Mouse (Mus musculus) liver, adult 2 months (tissue): Measurements from ENCODE around the gene Alg5. TPM values are rescaled to one million over a fixed set of nuclear protein-coding genes. Genes with fewer than 3 reads are reported as not detected.
A peak's percentile ranks its signal among the peaks of the same experiment; 100 is the strongest.

Source experiments
- DNase-seq: peaks from one replicate; pipeline ENCODE4 v3.0.0-alpha.2; 2011; ENCODE audit warnings: low read depth, low spot score; ENCODE audit errors: extremely low read depth
- H3K27ac ChIP-seq: fragments of 200-500 bp; replicated peaks from 2 replicates; pipeline ENCODE4 v1.5.1; 2012; ENCODE audit warnings: low read depth, mild to moderate bottlenecking, control low read depth, inconsistent platforms, low read length; ENCODE audit not compliant: insufficient read depth
- H3K27me3 ChIP-seq: fragments of 200-500 bp; 2 replicates; pipeline ENCODE4 v1.6.1; 2012; ENCODE audit warnings: mild to moderate bottlenecking, moderate library complexity, low read length, inconsistent platforms; ENCODE audit not compliant: control insufficient read depth, insufficient read depth
- H3K36me3 ChIP-seq: fragments of 200-500 bp; 2 replicates; pipeline ENCODE4 v1.6.1; 2012; ENCODE audit warnings: low read length, inconsistent platforms; ENCODE audit not compliant: control insufficient read depth, insufficient read depth
- H3K4me1 ChIP-seq: fragments of 200-500 bp; 2 replicates; pipeline ENCODE4 v1.6.1; 2011; ENCODE audit warnings: low read length; ENCODE audit not compliant: control insufficient read depth, insufficient read depth
- H3K4me3 ChIP-seq: fragments of 200-500 bp; 2 replicates; pipeline ENCODE4 v1.5.1; 2011; ENCODE audit warnings: low read depth, mild to moderate bottlenecking, control low read depth, low read length, moderate library complexity; ENCODE audit not compliant: insufficient read depth
- H3K79me2 ChIP-seq: fragments of 200-500 bp; 2 replicates; pipeline ENCODE4 v1.6.1; 2012; ENCODE audit warnings: inconsistent platforms, mild to moderate bottlenecking, low read length, moderate library complexity; ENCODE audit not compliant: control insufficient read depth, insufficient read depth
- H3K9ac ChIP-seq: fragments of 200-500 bp; 2 replicates; pipeline ENCODE4 v1.6.1; 2012; ENCODE audit warnings: low read depth, mild to moderate bottlenecking, control low read depth, inconsistent platforms, low read length
- CTCF ChIP-seq: fragments of 200-500 bp; IDR thresholded peaks from 2 replicates; pipeline ENCODE4 v1.5.1; 2011; ENCODE audit warnings: low read depth, low read length, control low read depth
- POLR2A ChIP-seq: fragments of 200-500 bp; IDR thresholded peaks from 2 replicates; pipeline ENCODE4 v1.6.1; 2011; ENCODE audit warnings: low read length, control low read depth; ENCODE audit not compliant: insufficient read depth; ENCODE audit errors: extremely low read depth
- WGBS: fragments of 180-500 bp; shearing (Covaris S2); methylation state at CpG from one replicate; pipeline ENCODE4 v1.1.7; 2018; 5-methylcytosine and 5-hydroxymethylcytosine counted together
- polyA plus RNA-seq: library from polyadenylated mRNA; depleted of rRNA; stranded (reverse); fragments of >200 nt; gene quantifications from 2 replicates; pipeline ENCODE4 v1.2.3, GENCODE M21; 2012; rRNA removed
- total RNA-seq: library from RNA; depleted of rRNA; stranded (reverse); fragments of >200 nt; gene quantifications from 2 replicates; pipeline ENCODE4 v1.2.3, GENCODE M21; 2014; rRNA removed

The Alg5 gene
- total RNA-seq (28.3 and 33.4 TPM in 2 replicates), polyA plus RNA-seq (14.8 and 17.5 TPM in 2 replicates)

DNA sequence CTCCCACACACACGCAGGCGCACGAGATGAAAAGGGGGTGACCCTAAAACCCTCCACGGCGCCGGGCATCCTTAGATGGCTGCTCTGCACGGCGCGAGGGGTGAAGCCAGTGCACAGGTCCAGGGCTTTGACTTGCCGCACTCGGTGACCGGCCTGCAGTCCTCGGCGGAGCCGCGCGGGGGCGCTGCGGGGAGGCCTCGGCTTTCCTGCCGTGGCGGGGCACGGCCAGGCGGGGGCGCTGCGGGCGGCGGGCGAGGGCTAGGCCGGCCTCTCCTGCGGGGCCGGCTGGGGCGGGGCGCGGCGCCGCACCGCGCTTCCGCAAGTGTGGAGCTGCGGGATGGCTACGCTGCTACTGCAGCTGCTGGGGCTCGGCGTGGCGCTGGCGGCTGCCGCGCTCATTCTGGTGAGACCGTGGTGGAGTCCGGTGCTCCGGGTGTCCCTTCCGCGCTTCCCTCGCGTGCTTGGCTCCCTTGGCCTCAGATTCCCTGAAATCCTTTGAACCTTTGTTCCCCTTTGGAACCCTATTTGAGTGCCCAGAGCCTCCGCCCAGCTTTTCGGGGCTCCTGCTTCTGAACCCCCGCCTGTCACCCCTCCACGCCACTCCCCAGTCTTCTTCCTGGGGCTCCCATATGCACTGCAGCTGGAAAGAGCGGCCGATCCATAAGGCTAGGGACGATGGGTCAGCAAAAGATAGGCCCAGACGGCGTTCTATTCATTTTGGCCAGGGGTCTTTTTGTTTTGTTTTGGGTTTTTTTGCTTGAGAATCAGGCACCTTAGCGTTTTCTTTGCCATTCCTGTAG lies at the start of gene Alg5, which contains the start of gene Exosc8:
Gene Alg5, plus strand, starts transcription at position 293 of the 800 bp plus-strand sequence.
Gene Exosc8, minus strand, starts transcription at position 147 of the 800 bp plus-strand sequence.
- TF ChIP-seq CTCF: peak; percentile 94
- TF ChIP-seq POLR2A: 0 out of 2 replicates have a peak, but pooled peaks have one; percentile 46
- Histone ChIP-seq H3K27me3 (no peaks in the 10 kb centered on the region), H3K36me3 (peaks cover 3% of the 10 kb centered on the region; the same call in 1 of the 2 replicates), H3K4me3 (peak within 1 kb of the TSS; percentile 85), H3K4me1 (peaks cover 7% of the 10 kb centered on the region; the same call in 1 of the 2 replicates), H3K27ac (peak within 1 kb of the TSS; percentile 92), H3K79me2 (no peaks in the 10 kb centered on the region), H3K9ac (peak within 1 kb of the TSS; percentile 89)
- WGBS: under 1% methylated on average over 63 of the region's 65 CpGs
- DNase-seq: peak; percentile 51

DNA sequence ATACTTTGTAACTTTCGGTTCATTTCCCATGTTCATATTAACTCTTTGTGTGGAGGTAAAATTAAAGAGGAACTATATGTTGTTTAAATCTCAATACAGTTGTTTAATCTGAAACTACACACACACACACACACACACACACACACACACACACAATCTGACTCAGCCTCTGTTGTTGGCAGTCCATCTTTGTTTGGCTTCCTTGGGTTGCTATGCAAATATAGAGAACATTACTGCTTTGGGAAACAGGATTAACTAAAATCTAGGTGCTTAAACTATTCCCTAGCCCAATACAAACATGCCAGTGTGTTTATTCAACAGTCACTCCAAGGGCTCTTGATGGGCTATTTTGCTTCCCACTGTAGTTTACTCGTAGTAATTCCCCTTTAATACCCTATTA lies 48.1 kb upstream of the Alg5 start:
- Histone ChIP-seq H3K79me2 (no peaks in the 10 kb centered on the region), H3K9ac (no peak overlapping the region), H3K4me3 (no peak overlapping the region), H3K36me3 (no peaks in the 10 kb centered on the region), H3K27ac (no peak overlapping the region), H3K27me3 (no peaks in the 10 kb centered on the region), H3K4me1 (no peaks in the 10 kb centered on the region; the same call in 1 of the 2 replicates)
- no peak for DNase-seq
- TF ChIP-seq POLR2A (no peak), CTCF (no peak)
- WGBS: 33% methylated on average over 2 of the region's 2 CpGs

DNA sequence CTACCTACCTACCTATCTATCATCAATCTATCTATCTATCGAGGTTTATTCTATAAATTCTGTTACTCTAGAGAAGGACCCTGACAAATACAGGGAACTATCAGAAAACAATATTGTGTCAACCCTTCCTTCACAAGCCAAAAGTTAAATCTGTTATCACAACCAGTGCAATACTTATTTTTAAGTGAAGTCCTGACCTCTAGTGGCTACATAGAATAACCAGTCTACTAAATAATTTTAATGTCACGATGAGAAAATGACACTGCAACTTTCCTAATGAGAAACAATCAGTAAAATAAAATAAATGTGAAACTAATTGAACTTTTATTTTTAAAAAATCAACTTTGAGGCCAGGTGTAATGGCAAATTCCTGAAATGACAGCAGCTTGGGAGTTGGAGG lies 46.2 kb upstream of the Alg5 start:
- no peak for DNase-seq
- peaks cover 1% of the 10 kb centered on the region; the same call in 1 of the 2 replicates for H3K4me1 ChIP-seq
- H3K4me3 ChIP-seq: no peak overlapping the region
- H3K27ac ChIP-seq: no peak overlapping the region
- TF ChIP-seq POLR2A (no peak), CTCF (peak; percentile 24; the same call in 1 of the 2 replicates)
- no peak overlapping the region for H3K9ac ChIP-seq
- no peaks in the 10 kb centered on the region for H3K36me3 ChIP-seq
- H3K79me2 ChIP-seq: no peaks in the 10 kb centered on the region
- 26% methylated on average over 2 of the region's 2 CpGs for WGBS
- H3K27me3 ChIP-seq: no peaks in the 10 kb centered on the region

DNA sequence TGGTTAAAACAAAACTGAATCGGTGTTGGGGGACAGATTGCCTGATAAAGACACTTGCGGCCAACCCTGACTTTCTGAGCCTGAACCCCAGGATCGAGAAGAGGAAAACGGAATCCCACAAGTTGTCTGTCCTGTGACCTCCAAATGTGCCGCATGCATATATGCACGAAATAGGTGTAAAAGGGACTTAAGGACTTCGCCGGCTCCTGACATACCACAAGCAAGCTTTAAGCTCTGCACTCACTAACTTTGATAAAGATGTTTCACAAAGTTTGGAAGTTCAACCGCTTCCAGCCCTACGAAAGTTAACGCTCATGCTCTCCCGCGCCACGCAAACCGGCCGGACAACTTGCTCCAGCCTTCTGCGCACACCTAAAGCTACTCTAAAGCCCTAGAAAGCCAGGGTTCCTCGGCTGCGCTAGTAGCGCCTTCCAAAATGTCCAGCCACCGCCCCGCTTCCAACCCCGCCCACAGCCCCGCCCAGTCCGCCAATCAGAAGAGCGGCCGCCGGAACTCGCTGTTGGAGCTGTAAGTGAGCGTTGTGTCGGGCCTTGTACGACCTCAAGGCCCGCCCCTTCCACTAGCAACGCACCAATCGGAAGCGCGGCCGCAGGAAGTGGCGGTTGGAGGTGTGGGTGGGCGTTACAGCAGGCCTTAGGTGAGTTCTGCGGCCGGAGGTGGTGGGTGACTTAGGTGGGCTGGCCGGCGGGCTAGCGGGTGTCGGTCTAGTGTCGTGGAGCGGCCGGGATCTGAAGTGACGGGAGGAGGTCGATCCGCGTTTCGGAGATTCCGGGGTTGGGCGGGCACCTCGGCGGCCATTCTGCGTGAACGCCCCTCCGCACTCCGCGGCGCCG lies 42.9 kb upstream of the Alg5 start, which contains the start of gene Supt20:
Gene Supt20, plus strand, starts transcription at position 606 of the 854 bp plus-strand sequence.
- Histone ChIP-seq H3K36me3 (peaks cover 21% of the 10 kb centered on the region), H3K27ac (peak within 1 kb of the TSS; percentile 73), H3K27me3 (no peaks in the 10 kb centered on the region), H3K79me2 (no peaks in the 10 kb centered on the region), H3K9ac (peak within 1 kb of the TSS; percentile 80), H3K4me3 (peak within 1 kb of the TSS; percentile 92), H3K4me1 (peaks cover 1% of the 10 kb centered on the region; the same call in 1 of the 2 replicates)
- peak; percentile 88 for DNase-seq
- 1% methylated on average over 65 of the region's 65 CpGs for WGBS
- TF ChIP-seq POLR2A: peak; percentile 53
- TF ChIP-seq CTCF: no peak

DNA sequence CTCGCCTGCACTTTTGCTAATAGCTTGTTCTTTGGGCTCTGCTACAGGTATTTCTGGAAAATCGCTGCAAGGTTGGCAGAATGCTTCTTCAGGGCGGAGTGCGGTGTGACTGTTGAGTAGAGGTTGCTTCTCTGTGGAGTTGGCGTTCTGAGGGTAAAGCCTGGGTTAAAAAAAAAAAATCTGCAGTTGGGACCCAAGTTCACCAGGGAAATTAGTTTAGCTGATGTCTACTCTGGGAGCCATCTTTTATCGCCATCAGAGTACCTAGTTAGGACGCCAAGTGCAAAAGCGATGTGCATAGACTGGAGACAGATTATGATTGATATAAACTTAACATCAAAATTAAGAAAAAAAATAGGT lies 42.3 kb upstream of the Alg5 start:
- Histone ChIP-seq H3K9ac (peak overlapping the region; percentile 80), H3K79me2 (no peaks in the 10 kb centered on the region), H3K27ac (peak overlapping the region; percentile 73), H3K4me1 (peaks cover 1% of the 10 kb centered on the region; the same call in 1 of the 2 replicates), H3K27me3 (no peaks in the 10 kb centered on the region), H3K36me3 (peaks cover 24% of the 10 kb centered on the region), H3K4me3 (peak overlapping the region; percentile 92)
- peak; percentile 58 for DNase-seq
- TF ChIP-seq CTCF (no peak), POLR2A (no peak)
- WGBS: 0% methylated on average over 8 of the region's 8 CpGs
